Mouse (Mus musculus): ENCODE data around the gene Snx32. TPM values are rescaled to one million over a fixed set of nuclear protein-coding genes. Genes with fewer than 3 reads are reported as not detected.

The Snx32 gene
- total RNA-seq, 2 experiments from 2014 or later: 1.7 to 4.9 TPM

GRCm38 (mm10) chr19:5485371-5485770 is 25.0 kb downstream of the Snx32 start:
- no peak for ATAC-seq (replicated peaks; ENCODE audit: poor library complexity, severe bottlenecking)

GRCm38 (mm10) chr19:5484496-5484895 is 25.8 kb downstream of the Snx32 start:
- no peak for ATAC-seq (replicated peaks; ENCODE audit: poor library complexity, severe bottlenecking)

GRCm38 (mm10) chr19:5483386-5484359 is 26.7 kb downstream of the Snx32 start:
- no peak for ATAC-seq (replicated peaks; ENCODE audit: poor library complexity, severe bottlenecking)

GRCm38 (mm10) chr19:5481398-5481797 is 28.9 kb downstream of the Snx32 start:
- ATAC-seq (replicated peaks; ENCODE audit: poor library complexity, severe bottlenecking): no peak

GRCm38 (mm10) chr19:5480016-5480415 is 30.3 kb downstream of the Snx32 start:
- no peak for ATAC-seq (replicated peaks; ENCODE audit: poor library complexity, severe bottlenecking)

- ATAC-seq (replicated peaks; ENCODE audit: poor library complexity, severe bottlenecking): no peak
Observed at GRCm38 (mm10) chr19:5477668-5478300, 32.6 kb downstream of the Snx32 start.

- no peak for ATAC-seq (replicated peaks; ENCODE audit: poor library complexity, severe bottlenecking)
Observed at GRCm38 (mm10) chr19:5477004-5477667, 33.2 kb downstream of the Snx32 start.

GRCm38 (mm10) chr19:5475069-5475714 is 35.1 kb downstream of the Snx32 start:
- ATAC-seq (replicated peaks; ENCODE audit: poor library complexity, severe bottlenecking): no peak

GRCm38 (mm10) chr19:5474281-5475068 is 35.9 kb downstream of the Snx32 start:
- peak; percentile 40; the same call in 1 of the 2 replicates for ATAC-seq (replicated peaks; ENCODE audit: poor library complexity, severe bottlenecking)

GRCm38 (mm10) chr19:5473720-5474119 is 36.6 kb downstream of the Snx32 start, which contains the start of gene Efemp2:
Efemp2 (plus strand) TSS chr19:5473954.
- peak; percentile 71 for ATAC-seq (replicated peaks; ENCODE audit: poor library complexity, severe bottlenecking)

- ATAC-seq (replicated peaks; ENCODE audit: poor library complexity, severe bottlenecking): no peak
Observed at GRCm38 (mm10) chr19:5472857-5473256, 37.5 kb downstream of the Snx32 start.

GRCm38 (mm10) chr19:5471846-5472245 is 38.5 kb downstream of the Snx32 start:
- ATAC-seq (replicated peaks; ENCODE audit: poor library complexity, severe bottlenecking): no peak

GRCm38 (mm10) chr19:5468374-5468773 is 42.0 kb downstream of the Snx32 start, which contains the start of gene Ctsw:
Ctsw (minus strand) TSS chr19:5468507.
- ATAC-seq (replicated peaks; ENCODE audit: poor library complexity, severe bottlenecking): peak; percentile 45; the same call in 1 of the 2 replicates

- no peak for ATAC-seq (replicated peaks; ENCODE audit: poor library complexity, severe bottlenecking)
Observed at GRCm38 (mm10) chr19:5466916-5467500, 43.3 kb downstream of the Snx32 start.

- ATAC-seq (replicated peaks; ENCODE audit: poor library complexity, severe bottlenecking): no peak
Observed at GRCm38 (mm10) chr19:5465037-5465436, 45.3 kb downstream of the Snx32 start.

GRCm38 (mm10) chr19:5463791-5464562 is 46.4 kb downstream of the Snx32 start:
- peak; percentile 20; the same call in 1 of the 2 replicates for ATAC-seq (replicated peaks; ENCODE audit: poor library complexity, severe bottlenecking)

- ATAC-seq (replicated peaks; ENCODE audit: poor library complexity, severe bottlenecking): no peak
Observed at GRCm38 (mm10) chr19:5463212-5463611, 47.1 kb downstream of the Snx32 start.

- ATAC-seq (replicated peaks; ENCODE audit: poor library complexity, severe bottlenecking): no peak
Observed at GRCm38 (mm10) chr19:5461411-5461810, 48.9 kb downstream of the Snx32 start.

All from granulocyte monocyte progenitor cell, adult 5-6 weeks (primary cell).